Mouse (Mus musculus) small intestine, adult 2 months (tissue): Measurements from ENCODE around the gene Gsdme. TPM values are rescaled to one million over a fixed set of nuclear protein-coding genes. Genes with fewer than 3 reads are reported as not detected.

Experiments used
- H3K27ac ChIP-seq: fragments of 200-500 bp; 2 replicates; pipeline ENCODE4 v1.5.1; 2012; ENCODE audit warnings: low read depth, low read length, control low read depth, inconsistent platforms; ENCODE audit not compliant: insufficient read depth
- H3K27me3 ChIP-seq: fragments of 200-500 bp; 2 replicates; pipeline ENCODE4 v1.6.1; 2012; ENCODE audit warnings: mild to moderate bottlenecking, moderate library complexity, low read length, inconsistent platforms; ENCODE audit not compliant: control insufficient read depth, insufficient read depth
- H3K36me3 ChIP-seq: fragments of 200-500 bp; 2 replicates; pipeline ENCODE4 v1.6.1; 2012; ENCODE audit warnings: mild to moderate bottlenecking, low read length, control low read depth, inconsistent platforms; ENCODE audit not compliant: control insufficient read depth, insufficient read depth
- H3K4me1 ChIP-seq: fragments of 200-500 bp; 2 replicates; pipeline ENCODE4 v1.6.1; 2012; ENCODE audit warnings: low read length, inconsistent platforms, mixed read lengths; ENCODE audit not compliant: control insufficient read depth, insufficient read depth, insufficient read length
- H3K4me3 ChIP-seq: fragments of 200-500 bp; 2 replicates; pipeline ENCODE4 v1.5.1; 2012; ENCODE audit warnings: low read depth, mild to moderate bottlenecking, control low read depth, inconsistent platforms, low read length, moderate library complexity
- CTCF ChIP-seq: fragments of 200-500 bp; IDR thresholded peaks from 2 replicates; pipeline ENCODE4 v1.5.1; 2012; ENCODE audit warnings: low read depth, mild to moderate bottlenecking, control low read depth, inconsistent platforms, low read length, moderate library complexity, mixed read lengths; ENCODE audit not compliant: insufficient replicate concordance, insufficient read length; ENCODE audit errors: extremely low read depth
- POLR2A ChIP-seq: fragments of 200-500 bp; IDR thresholded peaks from 2 replicates; pipeline ENCODE4 v1.6.1; 2012; ENCODE audit warnings: low read depth, mild to moderate bottlenecking, control low read depth, inconsistent platforms, low read length, moderate library complexity
- WGBS: fragments of 180-500 bp; shearing (Covaris S2); methylation state at CpG from one replicate; pipeline ENCODE4 v1.1.7; 2018; 5-methylcytosine and 5-hydroxymethylcytosine counted together
- polyA plus RNA-seq: library from polyadenylated mRNA; depleted of rRNA; stranded (reverse); fragments of >200 nt; gene quantifications from 2 replicates; pipeline ENCODE4 v1.2.3, GENCODE M21; 2012; rRNA removed

Gsdme gene
- 1.1 and 27.8 TPM in 2 replicates for polyA plus RNA-seq

GRCm38 (mm10) chr6:50263670-50264069, at the start of gene Gsdme:
Gene Gsdme, minus strand, starts transcription at chr6:50263862.
- TF ChIP-seq POLR2A = no peak

GRCm38 (mm10) chr6:50312647-50313046, 49.0 kb upstream of the Gsdme start:
- Histone ChIP-seq H3K27ac (no peak overlapping the region), H3K36me3 (peaks cover 12% of the 10 kb centered on the region), H3K4me3 (no peak overlapping the region), H3K4me1 (peaks cover 3% of the 10 kb centered on the region; the same call in 1 of the 2 replicates), H3K27me3 (no peaks in the 10 kb centered on the region)
- 55% methylated on average over 4 of the region's 4 CpGs for WGBS
- TF ChIP-seq POLR2A = no peak
- peak; percentile 84; the same call in 1 of the 2 replicates for TF ChIP-seq CTCF

More at GRCm38 (mm10) chr6:50263670-50264069, at the start of gene Gsdme:
- H3K27me3 ChIP-seq = no peaks in the 10 kb centered on the region
- H3K4me3 ChIP-seq = no peak within 1 kb of the TSS
- H3K27ac ChIP-seq = peak within 1 kb of the TSS; percentile 83
- H3K36me3 ChIP-seq = no peaks in the 10 kb centered on the region
- peaks cover 15% of the 10 kb centered on the region; the same call in 1 of the 2 replicates for H3K4me1 ChIP-seq
- 26% methylated on average over 6 of the region's 6 CpGs for WGBS

GRCm38 (mm10) chr6:50309019-50309418, 45.4 kb upstream of the Gsdme start:
- no peaks in the 10 kb centered on the region for H3K4me1 ChIP-seq
- 57% methylated on average over 6 of the region's 6 CpGs for WGBS
- no peak overlapping the region for H3K4me3 ChIP-seq
- H3K27ac ChIP-seq = no peak overlapping the region
- H3K36me3 ChIP-seq = peaks cover 14% of the 10 kb centered on the region
- no peaks in the 10 kb centered on the region for H3K27me3 ChIP-seq
- TF ChIP-seq POLR2A (no peak), CTCF (peak; percentile 12; the same call in 1 of the 2 replicates)

- Histone ChIP-seq H3K4me1 (no peaks in the 10 kb centered on the region), H3K27ac (no peak overlapping the region), H3K4me3 (no peak overlapping the region), H3K36me3 (peaks cover 24% of the 10 kb centered on the region), H3K27me3 (no peaks in the 10 kb centered on the region)
- 80% methylated on average over 4 of the region's 4 CpGs for WGBS
- TF ChIP-seq CTCF (no peak), POLR2A (no peak)
Measured at GRCm38 (mm10) chr6:50306625-50307024, 43.0 kb upstream of the Gsdme start.

GRCm38 (mm10) chr6:50304949-50305491, 41.4 kb upstream of the Gsdme start:
- TF ChIP-seq CTCF = peak; percentile 93; the same call in 1 of the 2 replicates
- no peak for TF ChIP-seq POLR2A
- H3K27me3 ChIP-seq = no peaks in the 10 kb centered on the region
- H3K36me3 ChIP-seq = peaks cover 30% of the 10 kb centered on the region
- WGBS = 64% methylated on average over 4 of the region's 4 CpGs
- no peaks in the 10 kb centered on the region for H3K4me1 ChIP-seq
- no peak overlapping the region for H3K27ac ChIP-seq
- H3K4me3 ChIP-seq = no peak overlapping the region

GRCm38 (mm10) chr6:50301121-50301520, 37.5 kb upstream of the Gsdme start:
- Histone ChIP-seq H3K36me3 (peaks cover 27% of the 10 kb centered on the region), H3K4me1 (no peaks in the 10 kb centered on the region), H3K27ac (no peak overlapping the region), H3K4me3 (no peak overlapping the region), H3K27me3 (no peaks in the 10 kb centered on the region)
- no peak for TF ChIP-seq POLR2A
- no peak for TF ChIP-seq CTCF
- WGBS = 92% methylated on average over 7 of the region's 7 CpGs

- Histone ChIP-seq H3K36me3 (peaks cover 27% of the 10 kb centered on the region), H3K27ac (no peak overlapping the region), H3K4me3 (no peak overlapping the region), H3K27me3 (no peaks in the 10 kb centered on the region), H3K4me1 (no peaks in the 10 kb centered on the region; the same call in 1 of the 2 replicates)
- TF ChIP-seq POLR2A (no peak), CTCF (no peak)
- WGBS = 76% methylated on average over 6 of the region's 6 CpGs
Measured at GRCm38 (mm10) chr6:50300622-50301021, 37.0 kb upstream of the Gsdme start.

GRCm38 (mm10) chr6:50299071-50299470, 35.4 kb upstream of the Gsdme start:
- Histone ChIP-seq H3K4me3 (no peak overlapping the region), H3K27me3 (no peaks in the 10 kb centered on the region), H3K36me3 (peaks cover 29% of the 10 kb centered on the region), H3K27ac (no peak overlapping the region), H3K4me1 (no peaks in the 10 kb centered on the region; the same call in 1 of the 2 replicates)
- TF ChIP-seq POLR2A (no peak), CTCF (no peak)
- WGBS = 79% methylated on average over 7 of the region's 7 CpGs
